ENCODE assay signal across 13 mouse cellular contexts in genomic region chr11:62637401-62637800, GRCm38 (mm10). TPM values are rescaled to one million over a fixed set of nuclear protein-coding genes. Genes with fewer than 3 reads are reported as not detected.
DNase-seq lines count a peak whose midpoint lies in the region; ATAC-seq and TF ChIP-seq lines count a peak whose summit lies in the region.
"Had no signal": no experiment of that assay in that cellular context is flagged by ENCODE, and none has a peak within 500 bp of the region (broad histone marks: within the 10 kb centered on the region; RNA-seq: fewer than 3 reads in every experiment).

No protein-coding gene starts in this region.

- H3K36me3 ChIP-seq in heart, embryonic 12.5 days: no peaks in the 10 kb centered on the region
- no peaks in the 10 kb centered on the region for H3K36me3 ChIP-seq in testis, adult 2 months (ENCODE audit: control insufficient read depth, insufficient read depth, low read length)
- 0 out of 2 replicates have a peak, but pooled peaks cover 4% of the 10 kb centered on the region for H3K36me3 ChIP-seq in hindbrain, embryonic 12.5 days
- H3K36me3 ChIP-seq: embryonic facial prominence, embryonic 12.5 days; forebrain, embryonic 12.5 days; limb, embryonic 15.5 days had no signal

- TF ChIP-seq POLR2A in testis, adult 2 months (IDR thresholded peaks at IDR 0.05; ENCODE audit: control insufficient read depth, low read depth, low read length): no peak

- H3K4me2 ChIP-seq in heart, embryonic 12.5 days: peak overlapping the region; percentile 38
- no peak overlapping the region for H3K4me2 ChIP-seq in hindbrain, embryonic 12.5 days (replicated peaks)
- H3K4me2 ChIP-seq: embryonic facial prominence, embryonic 12.5 days; forebrain, embryonic 12.5 days; limb, embryonic 15.5 days had no signal

- TF ChIP-seq CTCF in testis, adult 2 months (IDR thresholded peaks at IDR 0.05; ENCODE audit: control insufficient read depth, insufficient read depth, insufficient replicate concordance, low read depth, low read length): no peak

- H3K27me3 ChIP-seq in heart, embryonic 12.5 days (replicated peaks): no peaks in the 10 kb centered on the region
- no peaks in the 10 kb centered on the region for H3K27me3 ChIP-seq in testis, adult 2 months (ENCODE audit: control insufficient read depth, insufficient read depth, low read length)
- no peaks in the 10 kb centered on the region for H3K27me3 ChIP-seq in hindbrain, embryonic 12.5 days
- H3K27me3 ChIP-seq: embryonic facial prominence, embryonic 12.5 days; forebrain, embryonic 12.5 days; limb, embryonic 15.5 days had no signal

- 66% methylated on average over 5 of the region's 5 CpGs for WGBS in heart, embryonic 12.5 days
- 64% methylated on average over 5 of the region's 5 CpGs for WGBS in hindbrain, embryonic 12.5 days

- DNase-seq in heart, postnatal 4 days: no peak
- DNase-seq in testis, postnatal 14 days (ENCODE audit: low spot score): no peak
- peak; percentile 51 for DNase-seq in adrenal gland, postnatal 25 days
- no peak for DNase-seq in cerebellum, adult 11-12 months
- DNase-seq: lung, adult 2 months; right cerebral cortex, postnatal 4 days had no signal

- peak overlapping the region; percentile 84 for H3K27ac ChIP-seq in heart, embryonic 12.5 days (ENCODE audit: poor library complexity, severe bottlenecking)
- peak overlapping the region; percentile 13; the same call in 1 of the 2 replicates for H3K27ac ChIP-seq in testis, adult 2 months (ENCODE audit: control insufficient read depth, insufficient read depth, low read depth, low read length)
- H3K27ac ChIP-seq in hindbrain, embryonic 12.5 days: no peak overlapping the region
- H3K27ac ChIP-seq: embryonic facial prominence, embryonic 12.5 days; forebrain, embryonic 12.5 days; limb, embryonic 15.5 days had no signal

- no peak overlapping the region for H3K4me3 ChIP-seq in heart, embryonic 12.5 days
- no peak overlapping the region for H3K4me3 ChIP-seq in testis, adult 2 months (ENCODE audit: control insufficient read depth, low read depth, low read length)
- no peak overlapping the region for H3K4me3 ChIP-seq in hindbrain, embryonic 12.5 days
- H3K4me3 ChIP-seq: embryonic facial prominence, embryonic 12.5 days; forebrain, embryonic 12.5 days; limb, embryonic 15.5 days had no signal

- H3K4me1 ChIP-seq in heart, embryonic 12.5 days (replicated peaks): peaks cover 76% of the 10 kb centered on the region
- peaks cover 9% of the 10 kb centered on the region for H3K4me1 ChIP-seq in testis, adult 2 months (ENCODE audit: control insufficient read depth, insufficient read depth, low read length)
- peaks cover 17% of the 10 kb centered on the region for H3K4me1 ChIP-seq in hindbrain, embryonic 12.5 days

- ATAC-seq in heart, embryonic 12.5 days (ENCODE audit: insufficient number of reproducible peaks, low FRiP score): no peak
- no peak for ATAC-seq in hindbrain, embryonic 12.5 days (ENCODE audit: low FRiP score)
- ATAC-seq: inflammation-experienced regulatory T-cells, adult 6 months had no signal

- H3K9me3 ChIP-seq in heart, embryonic 12.5 days (replicated peaks): no peaks in the 10 kb centered on the region
- H3K9me3 ChIP-seq in hindbrain, embryonic 12.5 days (replicated peaks): no peaks in the 10 kb centered on the region
- H3K9me3 ChIP-seq: embryonic facial prominence, embryonic 12.5 days; forebrain, embryonic 12.5 days; limb, embryonic 15.5 days had no signal

- 0 out of 2 replicates have a peak overlapping the region, but pooled peaks have one; percentile 25 for H3K9ac ChIP-seq in heart, embryonic 12.5 days
- no peak overlapping the region for H3K9ac ChIP-seq in hindbrain, embryonic 12.5 days
- H3K9ac ChIP-seq: embryonic facial prominence, embryonic 12.5 days; forebrain, embryonic 12.5 days; limb, embryonic 15.5 days had no signal

RNA-seq across cellular contexts. Expression of gene Lrrc75a, which starts 10.9 kb away (rescaled TPM):
- 18.6 and 19.6 TPM in 2 replicates for polyA plus RNA-seq in heart, embryonic 12.5 days (2016; fragmentation: Nextera tagmentation; extraction: Ambion mirVana)
- 10 to 100 TPM; 15.7 to 16.5 TPM for total RNA-seq in heart, postnatal 4 days (2021)
- 6.8 and 8.0 TPM in 2 replicates for polyA plus RNA-seq in testis, adult 2 months (2012; rRNA removed)
- 37.2 and 44.9 TPM in 2 replicates for total RNA-seq in adrenal gland, postnatal 25 days (2021)
- 18.0 and 19.1 TPM in 2 replicates for polyA plus RNA-seq in hindbrain, embryonic 12.5 days (2016; fragmentation: Nextera tagmentation; extraction: Ambion mirVana)

RNA-seq across cellular contexts. Expression of gene Mmgt2, which starts 11.1 kb away (rescaled TPM):
- polyA plus RNA-seq in heart, embryonic 12.5 days (2016; fragmentation: Nextera tagmentation; extraction: Ambion mirVana): 51.0 and 58.3 TPM in 2 replicates
- total RNA-seq in heart, postnatal 4 days (2021): 10 to 100 TPM; 18.5 to 20.9 TPM
- 5.2 and 8.6 TPM in 2 replicates for polyA plus RNA-seq in testis, adult 2 months (2012; rRNA removed)
- total RNA-seq in adrenal gland, postnatal 25 days (2021): 35.7 and 49.0 TPM in 2 replicates
- 34.5 and 38.7 TPM in 2 replicates for polyA plus RNA-seq in hindbrain, embryonic 12.5 days (2016; fragmentation: Nextera tagmentation; extraction: Ambion mirVana)
